Mouse (Mus musculus): ENCODE measurements around the gene Copb1.

DNA sequence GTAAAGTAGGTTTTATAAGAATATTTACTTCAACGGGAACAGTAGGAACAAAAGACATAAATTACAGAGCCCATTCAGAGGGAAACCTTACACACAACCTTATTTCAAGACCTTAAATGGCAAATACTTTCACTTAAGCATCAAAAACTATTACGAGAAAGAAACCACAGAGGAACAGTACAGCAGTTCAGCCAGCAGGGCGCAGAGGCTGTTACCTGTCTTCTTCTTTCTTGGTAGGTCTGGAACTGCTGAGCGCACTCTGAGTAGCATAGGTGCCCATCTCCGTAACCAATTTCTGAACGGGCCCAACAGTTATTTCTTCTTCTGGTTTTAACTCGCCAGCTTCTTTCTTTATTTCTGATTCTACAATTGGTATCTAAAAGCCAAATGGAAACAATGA is 21.5 kb downstream of the Copb1 start:
- TF ChIP-seq USF1 (IDR thresholded peaks at IDR 0.05; ENCODE audit: low read depth, low read length) = no peak
- no peak for TF ChIP-seq TAL1 (IDR thresholded peaks at IDR 0.05; ENCODE audit: low read length)
- no peak for TF ChIP-seq POLR2A (IDR thresholded peaks at IDR 0.05; ENCODE audit: control insufficient read depth in 1 of 2, insufficient read depth in 1 of 2, low read depth in 1 of 2, low read length in 2 of 2, poor library complexity in 1 of 2)
- TF ChIP-seq RAD21 (IDR thresholded peaks at IDR 0.05; ENCODE audit: low read depth, low read length) = no peak
- no peak for TF ChIP-seq E2F4 (IDR thresholded peaks at IDR 0.05; ENCODE audit: borderline replicate concordance, low read depth, low read length)
